Mouse (Mus musculus) thymus, postnatal 0 days (tissue): ENCODE measurements at regions not wholly inside any gene's neighbourhood (a gene's known extent, or its start where the extent isn't known, plus 50 kb on each side); places are given as distances from the start of the nearest gene placed in this dataset.

Source experiments
- DNase-seq: peaks from one replicate; pipeline ENCODE4 v3.0.0-alpha.2; 2015; ENCODE audit warnings: low spot score

DNA sequence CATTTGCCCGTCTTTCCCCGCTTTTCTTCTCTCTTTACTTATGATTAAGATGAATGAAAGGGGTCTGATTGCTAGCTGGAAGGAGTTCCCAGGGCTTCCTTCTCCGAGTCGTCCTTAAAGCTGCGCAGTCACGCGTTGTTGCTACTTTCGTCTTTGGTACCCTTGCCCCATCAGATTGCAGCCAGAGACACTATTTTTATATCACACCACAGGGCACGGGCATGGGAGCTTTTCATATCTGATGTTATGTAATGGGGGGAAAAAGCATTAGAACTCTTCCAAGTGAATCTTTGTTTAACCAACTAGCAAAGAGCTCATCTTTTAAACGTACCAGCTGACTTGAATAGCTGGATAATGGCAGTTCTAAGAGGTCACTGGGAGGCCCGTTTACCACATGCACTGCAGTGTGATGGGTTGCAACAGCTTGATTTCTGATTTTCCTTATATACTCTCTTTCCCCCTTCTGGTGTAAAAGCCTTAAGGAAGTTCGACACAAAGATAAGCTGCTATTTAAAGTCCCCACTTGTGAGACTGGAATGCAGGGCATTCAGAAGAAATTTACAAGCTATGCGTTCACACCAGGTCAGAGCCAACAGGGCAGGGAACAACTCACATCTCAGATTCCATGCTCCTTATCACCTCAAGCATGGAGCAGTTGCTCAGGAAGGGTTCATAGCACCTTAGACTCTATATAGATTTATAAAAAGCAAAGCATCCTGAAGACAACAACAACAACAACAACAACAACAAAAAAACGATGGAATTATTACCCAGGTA, 55.5 kb upstream of the Prickle1 start:
- no peak for DNase-seq

DNA sequence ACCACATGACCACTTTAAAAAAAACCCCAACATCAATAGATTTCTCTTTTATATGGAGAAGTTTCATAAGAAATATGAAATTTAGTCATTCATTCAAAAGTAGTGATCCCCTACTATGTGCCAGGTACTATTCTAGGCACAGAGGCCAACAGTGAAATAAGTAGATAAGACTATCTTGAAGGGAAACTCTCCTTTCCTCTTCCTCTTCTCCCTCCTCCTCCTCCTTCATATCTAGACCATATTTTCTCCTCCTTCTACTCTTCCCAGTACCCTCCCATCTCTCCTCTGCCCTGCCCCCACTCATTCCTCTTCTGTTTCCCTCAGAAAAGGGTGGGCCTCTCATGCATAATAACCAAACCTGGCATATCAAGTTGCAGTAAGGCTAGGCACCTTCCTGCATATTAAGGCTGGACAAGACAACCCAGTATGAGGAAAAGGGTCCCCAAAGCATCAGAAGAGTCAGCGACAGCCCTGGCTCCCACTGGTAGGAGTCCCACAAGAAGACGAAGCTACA, 54.4 kb upstream of the Prickle1 start:
- no peak for DNase-seq

DNA sequence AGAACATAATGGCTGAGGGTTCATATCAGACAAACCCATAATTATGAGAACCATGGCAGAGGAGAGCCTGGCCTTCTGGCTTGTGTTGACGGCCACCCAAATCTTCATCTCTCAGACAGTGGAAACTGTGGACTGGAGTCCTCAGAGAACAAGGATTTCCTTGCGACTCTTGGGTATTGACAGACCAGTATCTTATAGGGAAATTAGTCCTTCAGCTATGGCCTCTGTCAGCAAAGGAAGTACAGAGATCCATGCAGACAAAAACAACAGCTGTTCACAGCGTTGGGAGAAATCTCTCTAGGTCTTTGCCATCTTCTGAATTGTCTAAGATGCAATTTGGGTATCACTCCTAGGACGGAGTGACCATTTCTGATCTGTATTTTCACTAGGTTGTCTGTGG, 53.0 kb upstream of the Prickle1 start:
- no peak for DNase-seq

DNA sequence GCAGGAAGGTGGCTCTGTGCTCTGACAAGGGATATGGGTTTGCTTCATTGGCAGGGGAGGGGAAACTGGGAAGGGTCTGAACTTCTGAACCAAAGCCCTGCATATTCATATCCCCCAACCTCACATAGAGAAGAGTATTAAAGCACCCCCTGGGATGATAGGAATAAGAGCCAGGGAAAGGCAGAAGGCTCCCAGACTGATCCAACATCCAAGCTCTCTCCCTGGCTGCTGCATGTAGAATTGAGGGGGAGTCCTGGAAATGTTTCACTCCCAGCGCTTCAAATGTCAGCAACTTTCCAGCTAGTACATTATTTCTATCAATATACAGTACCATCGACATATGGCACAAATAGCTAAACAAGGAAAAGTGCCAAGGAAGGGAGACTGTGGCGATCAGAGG, 51.1 kb upstream of the Prickle1 start:
- no peak for DNase-seq

DNA sequence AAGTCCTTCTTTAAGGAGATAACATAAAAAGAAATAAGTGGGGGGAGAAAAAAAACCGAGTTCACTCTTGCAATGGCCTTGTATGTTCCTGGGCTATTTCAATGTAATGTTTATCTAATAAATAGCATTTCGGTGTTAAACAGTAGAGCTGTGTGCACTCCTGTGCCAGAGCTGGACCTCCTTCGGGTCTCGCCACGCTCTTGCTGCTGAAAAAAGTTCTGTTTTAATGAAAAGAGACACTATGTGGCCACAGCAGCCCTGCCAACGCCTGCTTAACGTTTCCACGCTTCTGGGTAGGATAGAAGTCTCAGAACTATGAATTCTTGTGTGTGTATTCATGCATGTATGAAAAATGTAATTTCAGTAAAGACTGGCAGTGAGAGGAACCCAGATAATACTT, 50.3 kb upstream of the Prickle1 start:
- no peak for DNase-seq
